Mouse (Mus musculus) CH12.LX (cell line): ENCODE results near the gene Pip4k2c.

Source experiments
- CTCF ChIP-seq, 2 experiments: IDR thresholded peaks in 1 of 2; conservative IDR thresholded peaks in 1 of 2; 2 replicates each; pipeline ENCODE4 v1.5.1; 2011 to 2012; ENCODE audit warnings: low read depth in 2 of 2, low read length in 2 of 2, improper control_type of control experiment in 1 of 2, inconsistent platforms in 1 of 2, mild to moderate bottlenecking in 1 of 2, moderate library complexity in 1 of 2
- EP300 ChIP-seq: IDR thresholded peaks from 2 replicates; pipeline ENCODE4 v1.6.1; 2011; ENCODE audit warnings: low read length, improper control_type of control experiment
- GABPA ChIP-seq: IDR thresholded peaks from 2 replicates; pipeline ENCODE4 v1.6.1; 2012; ENCODE audit warnings: low read depth, low read length, improper control_type of control experiment, inconsistent platforms; ENCODE audit not compliant: insufficient replicate concordance
- JUND ChIP-seq: conservative IDR thresholded peaks from 2 replicates; pipeline ENCODE4 v1.6.1; 2011; ENCODE audit warnings: low read depth, low read length, improper control_type of control experiment
- MAZ ChIP-seq: IDR thresholded peaks from 2 replicates; pipeline ENCODE4 v1.6.1; 2012; ENCODE audit warnings: low read depth, mild to moderate bottlenecking, inconsistent platforms, low read length, improper control_type of control experiment, moderate library complexity
- NELFE ChIP-seq: IDR thresholded peaks from 2 replicates; pipeline ENCODE4 v1.6.1; 2011; ENCODE audit warnings: low read depth, low read length, improper control_type of control experiment
- NRF1 ChIP-seq: IDR thresholded peaks from 2 replicates; pipeline ENCODE4 v1.6.1; 2014; ENCODE audit warnings: low read depth, mild to moderate bottlenecking, inconsistent platforms, low read length, improper control_type of control experiment, moderate library complexity
- POLR2A ChIP-seq: IDR thresholded peaks from 2 replicates; pipeline ENCODE4 v1.6.1; 2011; ENCODE audit warnings: low read depth, mild to moderate bottlenecking, improper control_type of control experiment, low read length
- ZMIZ1 ChIP-seq: IDR thresholded peaks from 2 replicates; pipeline ENCODE4 v1.6.1; 2012; ENCODE audit warnings: low read depth, mild to moderate bottlenecking, inconsistent platforms, low read length, improper control_type of control experiment

DNA sequence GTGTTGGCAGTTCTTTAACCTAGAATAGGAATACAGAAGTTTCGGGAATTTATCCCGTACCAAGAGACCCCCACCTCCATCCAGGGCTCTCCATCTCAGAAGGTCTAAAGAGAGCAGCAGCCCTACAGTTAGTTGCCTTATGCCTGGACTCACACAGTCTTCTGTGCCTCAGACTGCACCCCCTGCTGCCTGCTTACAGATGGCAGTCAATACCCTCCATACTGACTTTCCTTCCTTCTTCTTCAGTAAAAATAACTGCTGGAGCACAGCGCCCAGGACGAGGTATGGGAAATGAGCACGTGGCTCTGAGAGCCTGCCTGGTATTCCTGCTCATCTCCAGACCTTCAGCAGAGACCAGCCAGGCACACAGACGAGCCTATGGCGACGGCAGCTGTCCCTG lies 11.1 kb downstream of the Pip4k2c start:
- TF ChIP-seq CTCF (conservative IDR thresholded peaks at IDR 0.05 in 1 of 2, IDR thresholded peaks at IDR 0.05 in 1 of 2; ENCODE audit: low read depth in 2 of 2, low read length in 2 of 2) (peak in 1 of 2 experiments; percentile 38; a peak in 2 of 4 replicates), POLR2A (no peak), MAZ (no peak), GABPA (no peak), ZMIZ1 (no peak), JUND (no peak), NELFE (no peak), NRF1 (no peak), EP300 (no peak)
